Mouse (Mus musculus) myocyte (in vitro differentiated cells): ENCODE results near the gene Ssh1. TPM values are rescaled to one million over a fixed set of nuclear protein-coding genes. Genes with fewer than 3 reads are reported as not detected.

Experiments used
- H3K27me3 ChIP-seq: one replicate; pipeline ENCODE4 v1.6.1; 2011; ENCODE audit not compliant: control insufficient read depth, insufficient read depth, insufficient read length
- H3K36me3 ChIP-seq: one replicate; pipeline ENCODE4 v1.6.1; 2011; ENCODE audit not compliant: control insufficient read depth, insufficient read depth
- H3K4me2 ChIP-seq: one replicate; pipeline ENCODE4 v1.6.1; 2011; ENCODE audit warnings: low read depth, control low read depth
- H3K4me3 ChIP-seq: one replicate; pipeline ENCODE4 v1.5.1; 2011; ENCODE audit warnings: mild to moderate bottlenecking, control low read depth, moderate library complexity
- H3K79me2 ChIP-seq: one replicate; pipeline ENCODE4 v1.6.1; 2011; ENCODE audit not compliant: control insufficient read depth, insufficient read depth
- H3ac ChIP-seq: one replicate; pipeline ENCODE4 v1.6.1; 2011; ENCODE audit not compliant: control insufficient read depth, insufficient read length
- CEBPB ChIP-seq: IDR thresholded peaks from 2 replicates; pipeline ENCODE4 v1.6.1; 2011; ENCODE audit warnings: mild to moderate bottlenecking, moderate library complexity; ENCODE audit not compliant: poor library complexity, insufficient read depth, severe bottlenecking
- E2F4 ChIP-seq: IDR thresholded peaks from one replicate; pipeline ENCODE4 v1.6.1; 2011; ENCODE audit warnings: mild to moderate bottlenecking, control low read depth, moderate library complexity; ENCODE audit not compliant: insufficient read depth
- MAX ChIP-seq: IDR thresholded peaks from one replicate; pipeline ENCODE4 v1.6.1; 2011; ENCODE audit warnings: low read depth, mild to moderate bottlenecking, control low read depth
- MYOD1 ChIP-seq, 3 experiments: IDR thresholded peaks; one replicate each; pipeline ENCODE4 v1.6.1; 2011; ENCODE audit warnings: control low read depth in 2 of 3, low read depth in 2 of 3, mild to moderate bottlenecking in 2 of 3, moderate library complexity in 1 of 3; ENCODE audit not compliant: insufficient read length in 2 of 3, control insufficient read depth in 1 of 3
- MYOG ChIP-seq, 3 experiments: IDR thresholded peaks; one replicate each; pipeline ENCODE4 v1.6.1; 2011; ENCODE audit warnings: control low read depth in 2 of 3, low read depth in 2 of 3, mild to moderate bottlenecking in 2 of 3; ENCODE audit not compliant: insufficient read length in 2 of 3, control insufficient read depth in 1 of 3, insufficient read depth in 1 of 3
- POLR2A ChIP-seq: IDR thresholded peaks from one replicate; pipeline ENCODE4 v1.6.1; 2011; ENCODE audit warnings: low read depth, mild to moderate bottlenecking, control low read depth, moderate library complexity; ENCODE audit not compliant: insufficient read length
- POLR2AphosphoS2 ChIP-seq: IDR thresholded peaks from one replicate; pipeline ENCODE4 v1.6.1; 2011; ENCODE audit warnings: low read depth, control low read depth; ENCODE audit not compliant: insufficient read length
- REST ChIP-seq: IDR thresholded peaks from one replicate; pipeline ENCODE4 v1.6.1; 2011; ENCODE audit warnings: mild to moderate bottlenecking, control low read depth, moderate library complexity; ENCODE audit not compliant: insufficient read depth, insufficient read length
- SRF ChIP-seq: IDR thresholded peaks from one replicate; pipeline ENCODE4 v1.6.1; 2011; ENCODE audit warnings: low read depth; ENCODE audit not compliant: control insufficient read depth, insufficient read length
- TCF12 ChIP-seq: IDR thresholded peaks from one replicate; pipeline ENCODE4 v1.6.1; 2011; ENCODE audit warnings: mild to moderate bottlenecking, control low read depth; ENCODE audit not compliant: poor library complexity, insufficient read depth, severe bottlenecking
- TCF3 ChIP-seq: IDR thresholded peaks from one replicate; pipeline ENCODE4 v1.6.1; 2011; ENCODE audit warnings: low read depth, control low read depth; ENCODE audit not compliant: insufficient read length
- USF1 ChIP-seq: IDR thresholded peaks from one replicate; pipeline ENCODE4 v1.6.1; 2011; ENCODE audit warnings: low read depth, mild to moderate bottlenecking, control low read depth, moderate library complexity
- polyA plus RNA-seq: library from polyadenylated mRNA; unstranded; fragments of >200 nt; fragmentation: generic; extraction: Trizol; gene quantifications from one replicate; pipeline ENCODE4 v1.2.1, GENCODE M21; 2012; ENCODE audit warnings: missing spikeins

The Ssh1 gene
- polyA plus RNA-seq, 1 experiment: 3.4 TPM

DNA sequence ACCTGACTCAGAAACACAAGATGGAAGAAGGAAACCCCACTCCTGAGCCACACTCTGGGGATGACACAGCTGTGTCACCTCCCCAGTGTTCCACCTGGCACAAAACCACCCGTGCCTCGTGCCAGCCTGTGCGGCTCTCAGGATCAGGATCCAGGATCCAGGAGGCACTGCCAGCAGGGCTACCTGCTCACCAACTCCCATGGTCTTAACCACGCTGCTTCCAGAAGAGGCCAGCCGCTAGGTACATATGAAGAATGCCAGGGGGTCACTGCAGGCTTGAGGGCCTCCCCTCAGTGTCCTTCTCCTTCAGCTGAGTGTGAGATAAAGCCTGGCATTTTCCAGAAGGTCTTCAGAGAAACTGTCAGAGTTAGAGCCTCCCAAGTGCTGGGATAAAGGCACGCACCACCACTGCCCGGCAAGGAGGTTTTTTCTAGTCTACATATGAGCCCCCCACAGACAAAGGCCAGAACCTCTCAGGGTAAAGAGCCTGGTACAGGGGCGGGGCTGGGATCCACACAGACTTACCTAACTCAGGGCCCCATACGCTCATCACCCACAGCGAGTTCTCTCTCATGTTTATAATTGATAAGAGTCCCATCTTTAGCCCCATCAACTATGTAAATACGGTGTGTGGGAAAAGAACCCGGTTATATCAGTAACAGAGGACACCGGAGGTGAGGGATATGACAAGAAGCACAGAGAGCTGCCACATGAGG is 9.5 kb downstream of the Ssh1 start:
- no peak for TF ChIP-seq MYOG (IDR thresholded peaks at IDR 0.05; ENCODE audit: control insufficient read depth in 1 of 3, insufficient read depth in 1 of 3, insufficient read length in 2 of 3, low read depth in 2 of 3)
- no peak for TF ChIP-seq POLR2A
- TF ChIP-seq POLR2AphosphoS2: no peak
- no peak for TF ChIP-seq CEBPB
- no peak for TF ChIP-seq TCF3
- no peak for TF ChIP-seq SRF
- no peak for TF ChIP-seq USF1
- no peak for TF ChIP-seq TCF12
- no peak for TF ChIP-seq MAX
- Histone ChIP-seq H3K27me3 (no peaks in the 10 kb centered on the region), H3K79me2 (peaks cover 23% of the 10 kb centered on the region), H3K4me2 (no peak overlapping the region), H3K36me3 (no peaks in the 10 kb centered on the region), H3ac (no peak overlapping the region), H3K4me3 (no peak overlapping the region)

DNA sequence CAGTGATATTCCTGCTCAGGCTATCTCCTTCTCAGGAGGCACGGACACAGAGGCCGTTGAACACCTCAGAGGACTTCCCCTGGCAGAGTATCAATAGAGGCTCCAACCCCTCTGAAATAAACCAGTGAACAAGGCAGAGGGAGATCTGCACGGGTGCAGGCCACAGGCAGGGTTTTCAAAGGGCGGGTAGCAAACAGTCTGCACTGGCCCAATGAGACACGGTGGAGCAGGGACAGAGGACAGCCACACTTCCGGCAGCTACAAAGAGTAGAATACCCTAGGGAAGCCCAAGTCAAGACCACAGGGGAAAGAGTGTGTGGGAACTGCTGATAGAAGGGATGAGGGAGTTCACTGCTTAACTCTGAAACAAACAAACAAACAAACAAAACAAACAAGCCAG is 10.2 kb downstream of the Ssh1 start:
- Histone ChIP-seq H3K27me3 (no peaks in the 10 kb centered on the region), H3ac (no peak overlapping the region), H3K4me3 (no peak overlapping the region), H3K4me2 (no peak overlapping the region), H3K79me2 (peaks cover 23% of the 10 kb centered on the region), H3K36me3 (no peaks in the 10 kb centered on the region)
- TF ChIP-seq TCF12: no peak
- TF ChIP-seq POLR2AphosphoS2: no peak
- no peak for TF ChIP-seq SRF
- TF ChIP-seq MAX: no peak
- no peak for TF ChIP-seq TCF3
- TF ChIP-seq POLR2A: no peak
- TF ChIP-seq REST: no peak
- TF ChIP-seq MYOG (IDR thresholded peaks at IDR 0.05; ENCODE audit: control insufficient read depth in 1 of 3, insufficient read depth in 1 of 3, insufficient read length in 2 of 3, low read depth in 2 of 3): no peak
- no peak for TF ChIP-seq MYOD1 (IDR thresholded peaks at IDR 0.05; ENCODE audit: control insufficient read depth in 1 of 3, insufficient read length in 2 of 3, low read depth in 2 of 3)
- TF ChIP-seq CEBPB: no peak
- TF ChIP-seq USF1: no peak
- TF ChIP-seq E2F4: no peak

GRCm38 (mm10) chr5:113981843-113982242 is 11.9 kb downstream of the Ssh1 start:
- Histone ChIP-seq H3K36me3 (no peaks in the 10 kb centered on the region), H3K4me3 (no peak overlapping the region), H3K79me2 (peaks cover 14% of the 10 kb centered on the region), H3K27me3 (no peaks in the 10 kb centered on the region), H3K4me2 (no peak overlapping the region), H3ac (no peak overlapping the region)
- no peak for TF ChIP-seq MYOD1 (IDR thresholded peaks at IDR 0.05; ENCODE audit: control insufficient read depth in 1 of 3, insufficient read length in 2 of 3, low read depth in 2 of 3)
- TF ChIP-seq POLR2AphosphoS2: no peak
- no peak for TF ChIP-seq MYOG (IDR thresholded peaks at IDR 0.05; ENCODE audit: control insufficient read depth in 1 of 3, insufficient read depth in 1 of 3, insufficient read length in 2 of 3, low read depth in 2 of 3)
- TF ChIP-seq E2F4: no peak
- no peak for TF ChIP-seq SRF
- TF ChIP-seq MAX: no peak
- no peak for TF ChIP-seq CEBPB
- TF ChIP-seq TCF3: no peak
- no peak for TF ChIP-seq USF1

- no peak overlapping the region for H3ac ChIP-seq
- H3K79me2 ChIP-seq: peaks cover 14% of the 10 kb centered on the region
- H3K27me3 ChIP-seq: no peaks in the 10 kb centered on the region
- H3K36me3 ChIP-seq: no peaks in the 10 kb centered on the region
- no peak overlapping the region for H3K4me2 ChIP-seq
- H3K4me3 ChIP-seq: no peak overlapping the region
- no peak for TF ChIP-seq POLR2AphosphoS2
- TF ChIP-seq USF1: no peak
- no peak for TF ChIP-seq REST
- TF ChIP-seq CEBPB: no peak
- no peak for TF ChIP-seq MYOD1 (IDR thresholded peaks at IDR 0.05; ENCODE audit: control insufficient read depth in 1 of 3, insufficient read length in 2 of 3, low read depth in 2 of 3)
- TF ChIP-seq TCF12: no peak
- no peak for TF ChIP-seq E2F4
- no peak for TF ChIP-seq TCF3
- no peak for TF ChIP-seq POLR2A
- no peak for TF ChIP-seq MAX
- TF ChIP-seq MYOG (IDR thresholded peaks at IDR 0.05; ENCODE audit: control insufficient read depth in 1 of 3, insufficient read depth in 1 of 3, insufficient read length in 2 of 3, low read depth in 2 of 3): no peak
Measured at GRCm38 (mm10) chr5:113981171-113981570, 12.5 kb downstream of the Ssh1 start.
